Mouse (Mus musculus) layer of hippocampus, postnatal 14 days (tissue): ENCODE measurements around the gene Tom1l2. TPM values are rescaled to one million over a fixed set of nuclear protein-coding genes. Genes with fewer than 3 reads are reported as not detected.

Source experiments
- DNase-seq, 2 experiments: peaks; one replicate each; pipeline ENCODE4 v3.0.0; 2021 to 2022; ENCODE audit warnings: low spot score in 2 of 2, mixed read lengths in 1 of 2
- long read RNA-seq, 2 experiments: library from polyadenylated mRNA; stranded (forward); transcript quantifications; one replicate each; pipeline ENCODE4 v2.0.0; 2021
- total RNA-seq, 2 experiments: library from RNA; stranded (reverse); gene quantifications; 2 replicates each; pipeline ENCODE4 v1.2.3; 2021

Tom1l2 gene
- 100 to 1,000 TPM; 140 to 147 TPM for total RNA-seq
- long read RNA-seq, experiment 1, full-length matches to known transcripts: 29 of 91 reads
- long read RNA-seq, experiment 1, partial matches to known transcripts: 5 of 91 reads
- long read RNA-seq, experiment 1, other reads (novel, unspliced or antisense): 57 of 91 reads
- long read RNA-seq, experiment 2, full-length matches to known transcripts: 32 of 116 reads
- long read RNA-seq, experiment 2, partial matches to known transcripts: 10 of 116 reads
- long read RNA-seq, experiment 2, other reads (novel, unspliced or antisense): 74 of 116 reads

DNA sequence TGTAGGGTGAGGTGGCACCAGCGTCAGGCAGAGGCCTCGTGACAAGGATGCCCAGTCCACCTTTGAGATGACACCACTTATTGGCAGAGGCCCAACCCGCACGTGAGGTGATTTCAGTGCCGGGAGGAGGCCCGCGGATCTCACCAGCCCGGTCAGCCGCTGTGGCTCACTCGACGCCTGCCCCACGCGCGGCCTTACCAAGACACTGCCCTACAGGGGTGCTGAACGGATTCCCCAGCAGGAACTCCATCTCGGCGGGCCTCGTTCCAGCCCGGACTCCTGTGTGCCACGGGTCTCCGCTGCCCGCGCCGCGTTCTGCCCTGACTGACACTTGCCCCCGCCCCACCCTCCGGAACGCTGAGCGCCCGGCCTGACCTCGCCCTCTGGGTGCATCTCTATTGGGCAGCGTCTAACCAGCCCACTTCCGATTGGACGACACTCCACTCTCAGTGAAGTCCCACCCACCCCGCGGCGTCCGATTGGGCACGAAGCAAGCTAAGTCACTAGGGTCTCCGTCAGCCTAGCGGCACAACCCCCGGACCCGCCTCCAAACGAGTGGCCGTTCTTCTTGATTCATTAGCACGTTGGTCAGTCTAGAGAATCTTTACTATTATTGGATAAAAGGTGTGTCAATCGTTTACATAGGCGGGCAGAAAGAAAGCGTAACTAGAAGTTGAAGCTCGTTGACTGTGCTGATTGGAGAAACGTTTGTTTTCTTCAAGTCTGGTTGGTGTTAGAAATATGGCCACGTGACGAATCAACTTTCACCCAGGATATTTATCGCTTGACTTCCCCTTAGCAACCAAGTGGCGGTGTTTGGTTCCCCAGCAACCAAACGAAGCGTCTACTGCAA lies at the start of gene Tom1l2, which contains the start of gene Drc3:
Gene Tom1l2, minus strand, starts transcription at position 347 of the 853 bp plus-strand sequence.
Gene Drc3, plus strand, starts transcription at position 771 of the 853 bp plus-strand sequence.
- peak; percentile 98 to 100 for DNase-seq

DNA sequence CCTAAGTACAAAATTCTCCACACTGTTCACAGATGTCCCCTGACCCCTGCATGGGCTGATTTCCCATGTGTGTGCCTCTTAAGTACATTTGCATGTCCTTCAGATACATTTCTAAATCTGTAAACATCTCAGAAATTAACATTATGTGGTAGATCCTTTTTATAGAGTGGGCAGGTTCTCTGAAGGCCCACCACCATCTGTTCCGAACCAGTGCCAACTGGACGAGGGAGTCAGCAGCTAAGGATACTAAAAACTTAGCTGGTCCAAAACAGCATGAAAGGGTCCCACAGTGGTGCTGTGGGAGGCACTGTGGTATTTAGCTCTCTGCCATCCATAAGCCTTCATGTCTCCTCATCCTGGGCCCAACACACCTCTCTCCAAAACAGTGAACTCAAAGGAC lies 44.5 kb upstream of the Tom1l2 start:
- no peak for DNase-seq

DNA sequence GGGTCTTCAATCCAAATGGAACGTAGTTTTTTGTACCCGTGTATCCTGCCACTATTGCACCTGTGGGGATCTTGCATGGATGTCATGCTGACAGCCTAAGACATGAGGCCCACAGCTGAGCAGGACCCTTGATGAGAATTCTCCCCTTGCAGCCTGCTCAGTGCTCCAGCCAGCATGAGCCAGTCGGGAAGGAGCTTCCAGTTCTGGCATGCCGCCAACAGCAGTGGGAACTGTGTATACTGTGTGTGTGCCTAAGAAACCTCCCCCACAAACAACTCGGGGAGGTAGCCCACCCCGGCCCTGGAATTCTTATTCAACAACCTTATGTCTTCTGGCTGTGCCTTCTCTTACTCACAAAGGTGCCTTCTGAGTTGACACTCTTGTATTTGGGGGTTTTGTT lies 43.8 kb upstream of the Tom1l2 start:
- DNase-seq: no peak

DNA sequence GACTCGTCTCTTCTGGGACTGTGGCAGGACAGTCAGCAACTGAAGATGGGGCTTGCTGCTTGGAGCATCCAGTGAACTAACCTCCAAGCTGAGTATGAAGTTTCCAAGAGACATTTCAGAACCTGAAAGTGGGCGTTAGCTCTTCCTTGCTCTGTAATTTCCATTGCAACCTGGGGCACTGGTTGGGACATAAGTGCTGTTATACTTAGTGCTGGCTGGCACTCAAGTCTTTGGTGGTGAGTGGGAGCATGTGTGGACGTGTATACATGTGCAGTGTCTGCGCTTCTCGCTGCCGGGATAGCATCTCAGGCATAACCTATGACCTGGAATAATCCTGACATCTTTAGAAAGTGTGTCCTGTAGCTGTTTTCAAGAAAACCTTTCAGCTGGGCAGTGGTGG lies 38.6 kb upstream of the Tom1l2 start:
- no peak for DNase-seq

DNA sequence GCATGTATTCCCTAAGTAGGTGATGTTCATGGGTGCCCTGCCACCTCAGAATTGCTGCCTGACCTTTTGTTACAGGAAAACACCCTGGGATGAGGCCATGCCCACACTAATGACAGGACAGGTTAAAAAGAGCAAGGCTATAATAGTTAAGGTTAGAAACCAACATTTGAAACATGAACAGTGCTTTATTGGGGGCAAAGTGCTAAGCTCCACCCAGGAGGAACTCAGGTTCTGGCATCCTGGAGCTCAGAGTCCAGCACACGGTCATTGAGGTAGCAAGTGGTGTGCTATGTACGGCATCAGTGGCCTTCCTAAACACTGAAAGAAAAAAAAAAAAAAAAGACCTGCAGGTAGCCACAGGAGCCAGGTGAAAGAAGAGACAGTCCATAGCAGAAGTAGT lies 35.2 kb upstream of the Tom1l2 start:
- no peak for DNase-seq

DNA sequence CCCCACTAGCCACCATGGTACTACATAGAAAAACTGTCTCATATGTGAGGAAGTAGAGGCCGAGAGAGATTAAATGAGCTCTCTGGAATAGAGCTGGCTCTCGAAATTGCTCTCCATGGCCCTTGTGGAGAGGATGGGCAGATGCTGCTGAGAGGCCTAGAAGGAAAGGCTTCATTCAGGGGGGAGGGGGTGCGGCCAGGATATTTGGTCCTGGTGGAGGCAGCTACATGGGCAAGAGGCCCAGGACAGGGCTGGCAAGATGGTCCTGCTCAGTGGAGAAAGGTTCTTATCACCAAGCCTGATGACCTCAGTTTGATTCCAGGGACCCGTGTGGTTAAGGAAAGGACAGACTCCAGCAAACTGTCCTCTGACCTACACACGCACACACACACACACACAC lies 33.2 kb upstream of the Tom1l2 start:
- no peak for DNase-seq

DNA sequence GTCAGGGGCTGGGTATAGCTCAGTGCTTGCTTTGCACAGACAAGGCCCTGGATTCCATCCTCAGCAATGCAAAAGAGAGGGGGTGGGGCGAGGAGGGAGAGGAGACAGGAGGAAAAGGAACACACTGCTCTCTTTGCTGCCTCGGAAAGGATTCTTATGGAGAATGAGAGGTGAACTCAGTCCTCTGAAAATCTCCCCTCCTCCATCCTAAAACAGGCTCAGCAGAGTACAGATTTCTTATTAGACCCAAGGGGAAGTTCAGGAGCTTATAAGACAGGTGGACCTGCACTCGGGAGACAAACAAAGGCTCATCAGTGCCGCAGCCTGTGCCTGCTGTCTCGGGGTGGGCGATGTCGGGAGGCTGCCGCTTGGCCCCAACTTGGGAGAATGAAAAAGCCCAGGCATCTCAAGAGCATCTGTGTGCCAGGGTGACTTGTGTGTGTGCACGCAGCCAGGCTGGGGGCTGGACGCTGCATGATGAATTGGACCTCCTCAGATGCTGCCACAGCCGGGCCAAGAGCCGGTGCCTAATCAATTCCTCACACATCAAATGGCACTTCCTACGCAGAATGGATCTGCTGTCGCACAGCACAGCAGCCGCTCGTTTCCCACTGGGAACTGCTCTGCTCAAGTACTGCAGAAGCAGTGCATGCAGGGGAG lies 32.2 kb upstream of the Tom1l2 start:
- DNase-seq: peak; percentile 81 to 85

DNA sequence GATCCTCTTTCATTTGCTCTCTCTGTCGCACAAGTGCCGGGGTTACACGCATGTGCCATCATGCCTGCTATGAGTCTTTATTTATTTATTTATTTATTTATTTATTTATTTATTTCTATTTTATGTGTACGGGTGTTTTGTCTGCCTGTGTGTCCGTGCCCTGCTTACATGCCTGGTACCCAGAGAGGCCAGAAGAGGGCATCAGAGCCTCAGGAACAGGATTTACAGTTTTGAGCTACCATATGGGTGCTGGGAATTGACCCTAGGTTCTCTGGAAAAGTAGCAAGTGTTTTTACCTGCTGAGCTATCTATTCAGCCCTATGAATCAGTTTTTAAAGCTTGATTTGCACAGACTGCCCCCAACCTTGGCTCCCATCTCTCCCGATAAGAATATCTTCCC lies 30.8 kb upstream of the Tom1l2 start:
- DNase-seq: no peak

DNA sequence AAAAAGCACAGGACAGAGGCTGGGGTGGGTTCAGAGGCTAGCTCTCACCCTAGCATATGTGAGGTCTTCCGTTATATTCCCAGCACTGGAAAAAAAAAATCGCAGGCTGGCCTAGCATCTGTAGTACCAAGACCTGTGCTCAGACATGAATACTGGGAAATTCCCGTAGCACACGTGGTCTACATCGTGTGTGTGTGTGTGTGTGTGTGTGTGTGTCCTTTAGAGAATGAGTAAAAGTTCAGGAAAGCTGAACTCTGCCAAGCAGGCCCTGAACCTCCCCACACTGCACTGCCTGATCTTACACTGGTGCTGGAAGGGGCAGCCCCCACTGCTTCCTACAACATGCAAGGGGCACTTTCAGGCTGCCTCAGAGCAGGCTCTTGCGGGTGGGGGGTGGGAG lies 21.8 kb upstream of the Tom1l2 start:
- no peak for DNase-seq

DNA sequence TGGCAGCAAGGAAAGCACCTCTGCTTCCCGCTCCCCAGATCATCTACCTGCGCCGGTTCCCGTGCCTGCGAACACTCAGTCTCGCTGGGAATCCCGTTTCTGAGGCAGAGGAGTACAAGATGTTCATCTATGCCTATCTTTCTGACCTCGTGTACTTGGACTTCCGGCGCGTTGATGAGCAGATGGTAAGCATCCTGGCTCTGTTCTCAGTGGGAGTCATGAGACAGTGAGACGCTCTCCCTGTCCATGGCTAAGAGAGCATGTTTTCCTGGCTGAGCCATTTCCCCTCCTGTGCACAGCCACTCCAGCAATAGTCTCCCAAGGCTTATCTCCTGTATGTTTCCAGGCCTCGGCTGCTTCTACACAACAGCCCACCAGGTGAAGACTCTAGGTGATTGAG lies 17.7 kb upstream of the Tom1l2 start:
- no peak for DNase-seq

DNA sequence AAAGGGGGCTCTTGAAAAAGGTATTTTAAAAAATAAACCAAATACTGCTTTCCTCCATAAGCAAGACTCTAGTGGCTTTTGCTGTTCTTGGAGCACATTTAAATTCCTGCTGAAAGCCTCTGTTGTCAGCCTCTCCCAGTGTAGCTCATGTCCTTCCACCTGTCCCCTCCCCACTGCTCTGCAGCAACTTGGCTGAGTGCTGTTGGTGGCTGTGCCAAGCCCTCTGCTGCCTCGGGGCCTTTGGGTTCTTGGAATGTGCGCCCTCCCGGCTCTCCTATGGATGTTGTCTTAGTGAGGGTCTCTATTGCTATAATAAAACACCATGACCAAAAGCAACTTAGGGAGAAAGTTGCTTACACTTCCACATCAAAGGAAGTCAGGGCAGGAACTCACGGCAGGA lies 16.7 kb upstream of the Tom1l2 start:
- no peak for DNase-seq

DNA sequence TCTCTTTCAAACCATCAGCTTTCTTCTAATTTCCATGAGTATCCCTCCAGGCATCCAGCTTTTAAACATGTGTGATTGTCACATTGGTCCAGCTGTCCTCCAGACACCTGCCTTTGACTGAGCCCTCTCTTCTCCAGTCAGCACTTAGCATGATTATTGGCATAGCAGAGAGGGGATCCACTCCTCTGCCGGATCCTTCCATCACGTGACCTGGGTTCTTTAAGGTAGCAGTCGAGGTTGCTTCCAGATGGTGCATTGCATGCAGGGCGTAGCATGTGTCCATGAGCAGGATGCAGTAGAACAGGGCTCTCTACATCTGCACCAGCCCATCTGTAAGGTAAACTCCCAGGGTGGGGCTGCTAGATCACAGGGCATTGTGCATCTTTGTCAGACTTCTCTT lies 16.2 kb upstream of the Tom1l2 start:
- no peak for DNase-seq

DNA sequence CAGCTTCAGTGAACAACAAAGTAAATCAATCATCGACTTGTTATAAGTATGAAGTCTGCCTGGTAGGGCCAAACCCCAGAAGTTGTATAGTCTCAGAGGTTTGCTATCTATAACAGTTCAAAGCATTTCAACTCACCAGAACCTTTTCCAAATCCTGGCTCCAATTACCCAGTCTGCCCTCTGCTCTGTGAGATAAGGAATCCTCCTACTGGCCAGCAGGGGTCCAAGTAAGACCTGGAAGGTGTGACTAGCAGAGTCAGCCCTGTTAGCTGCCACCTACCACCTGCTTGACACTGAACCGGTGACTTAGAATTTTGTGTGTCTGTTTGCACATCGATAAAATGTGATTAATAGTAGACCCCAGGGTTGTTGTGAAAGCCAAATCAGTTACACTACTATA lies 14.6 kb upstream of the Tom1l2 start:
- DNase-seq: no peak

DNA sequence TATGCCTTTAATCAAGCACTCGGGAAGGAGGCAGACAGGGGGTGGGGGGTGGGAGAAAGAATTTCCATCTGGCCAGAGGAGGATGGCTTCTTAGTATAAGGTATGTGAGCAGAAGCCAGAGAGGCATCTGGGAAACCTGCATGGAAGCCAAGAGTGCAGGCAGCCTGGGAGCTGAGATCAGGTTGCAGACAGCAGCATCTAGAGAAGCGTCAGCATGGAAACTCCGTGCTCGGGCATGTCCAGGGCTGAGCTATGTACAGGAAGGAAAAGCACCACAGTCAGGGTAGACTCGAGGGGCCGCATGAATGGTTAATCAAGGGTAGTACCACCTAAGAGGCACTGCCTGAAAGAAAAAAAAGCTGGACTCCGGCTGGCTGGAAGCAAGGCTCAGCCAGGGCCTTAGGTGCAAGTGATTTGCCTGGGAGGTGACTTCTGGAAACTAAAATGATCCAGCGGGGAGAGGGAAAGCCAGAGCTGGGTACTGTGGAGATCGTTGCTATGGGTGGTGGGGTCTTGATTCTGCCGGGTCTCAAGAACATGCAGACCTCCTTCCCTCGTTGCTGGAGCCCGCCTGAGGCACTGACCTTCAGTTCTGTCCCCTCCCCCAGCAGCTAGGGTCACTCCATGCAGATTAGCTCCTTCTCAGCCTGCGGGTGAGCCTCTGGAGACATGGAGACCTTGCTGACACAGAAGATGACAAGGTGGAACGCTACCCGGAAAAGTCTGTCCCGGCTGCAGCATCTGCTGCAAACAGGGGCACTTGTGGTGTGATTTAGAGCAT lies 13.7 kb upstream of the Tom1l2 start:
- no peak for DNase-seq

DNA sequence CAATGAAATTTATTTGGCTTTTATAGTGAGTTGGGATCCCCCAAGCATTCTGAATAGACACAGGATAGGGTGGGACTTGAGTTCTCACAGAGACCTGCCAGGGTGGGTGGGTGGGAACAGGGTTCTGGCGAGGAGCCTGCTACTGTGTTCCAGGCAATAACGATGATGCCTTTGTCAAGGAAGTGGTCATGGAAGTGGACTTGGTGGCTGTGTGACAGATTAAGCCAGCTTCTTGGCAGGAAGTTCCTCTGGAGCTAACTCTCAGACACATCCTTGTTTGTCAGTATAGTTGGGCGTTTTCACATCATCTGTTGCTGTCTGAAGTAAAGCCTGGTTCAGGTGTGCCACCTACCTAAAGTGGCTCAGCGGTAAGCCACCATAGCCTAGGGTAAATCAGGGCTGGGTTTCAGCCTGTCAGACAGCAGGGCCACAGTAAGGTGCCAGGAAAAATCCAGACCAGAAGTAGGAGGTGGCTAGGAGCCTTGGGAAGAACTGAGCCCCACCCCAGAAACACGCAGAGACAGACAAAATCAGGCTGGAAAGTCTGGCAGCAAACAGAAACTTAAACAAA lies 8.0 kb upstream of the Tom1l2 start:
- DNase-seq: no peak

DNA sequence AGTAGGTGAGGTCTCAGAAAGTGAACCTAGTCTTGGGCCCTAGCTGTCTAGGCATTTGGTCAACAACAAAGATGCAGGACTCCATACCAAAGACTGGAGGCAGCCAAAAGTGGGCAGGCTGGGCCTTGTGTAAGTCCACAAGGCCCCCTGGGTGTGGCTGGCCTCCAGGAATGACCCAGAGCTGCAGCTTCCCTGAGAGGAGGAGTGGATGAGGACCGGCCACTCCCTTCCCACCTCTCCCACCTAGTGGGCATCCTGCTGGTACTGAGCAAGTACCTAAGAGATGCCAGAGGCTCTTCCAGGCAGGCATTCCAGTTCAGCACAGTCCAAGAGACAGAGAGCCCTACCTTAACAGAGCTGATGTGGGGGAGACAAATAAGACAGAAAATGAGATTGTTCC lies 7.2 kb upstream of the Tom1l2 start:
- DNase-seq: no peak

DNA sequence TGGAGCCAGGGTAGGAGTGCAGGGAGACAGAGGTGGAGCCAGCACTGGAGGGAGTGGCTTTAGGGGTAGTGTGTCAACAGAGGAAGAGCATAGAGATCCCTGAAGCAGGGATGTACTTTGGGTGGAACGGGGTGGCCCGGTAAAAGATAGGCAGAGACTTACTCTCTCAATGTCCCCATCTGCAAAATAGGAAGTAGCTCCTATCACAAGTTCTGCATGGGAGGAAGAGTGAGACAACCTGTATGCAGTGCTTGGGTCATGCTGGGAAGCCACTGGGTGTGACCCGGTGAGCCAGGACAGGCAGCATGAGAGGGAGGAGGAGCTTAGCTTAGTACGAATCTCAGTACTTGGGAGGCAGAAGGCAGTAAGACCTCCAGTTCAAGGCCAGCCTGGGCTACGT lies 6.4 kb upstream of the Tom1l2 start:
- DNase-seq: no peak

DNA sequence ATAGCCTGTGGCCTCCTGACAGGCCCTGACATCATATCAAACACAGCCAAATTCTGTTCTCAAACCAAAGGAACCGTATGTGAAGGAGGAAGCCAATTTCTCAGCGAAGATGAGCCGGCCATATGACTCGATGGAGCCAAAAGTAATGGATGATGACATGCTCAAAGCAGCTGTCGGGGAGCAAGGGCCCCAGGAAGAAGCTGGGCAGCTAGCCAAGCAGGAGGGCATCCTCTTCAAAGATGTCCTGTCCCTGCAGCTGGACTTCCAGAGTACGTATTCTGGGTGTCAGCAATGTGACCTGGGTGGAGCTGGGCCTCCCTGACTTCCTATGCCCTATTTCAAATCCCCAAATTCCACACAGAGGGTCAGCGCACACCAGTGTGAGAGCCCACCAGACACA lies 5.8 kb upstream of the Tom1l2 start:
- DNase-seq: no peak

DNA sequence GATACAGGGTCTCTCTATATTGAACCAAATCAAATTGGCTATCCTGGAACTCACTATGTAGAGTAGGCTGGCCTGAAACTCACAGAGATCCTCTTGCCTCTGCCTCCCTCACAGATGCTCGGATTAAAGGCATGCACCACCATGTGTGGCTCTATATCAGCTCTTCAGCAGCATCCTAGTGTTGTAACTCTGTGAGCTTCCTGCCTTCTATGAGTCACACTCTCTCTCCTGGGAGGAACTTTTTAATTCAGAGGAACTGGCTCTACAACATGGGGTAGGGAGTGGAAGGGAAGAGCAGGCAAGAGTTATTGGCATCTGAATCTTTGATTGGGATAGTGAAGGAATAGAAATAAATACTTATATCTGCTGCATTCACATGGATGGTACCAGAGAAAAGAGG lies 4.4 kb upstream of the Tom1l2 start:
- no peak for DNase-seq

DNA sequence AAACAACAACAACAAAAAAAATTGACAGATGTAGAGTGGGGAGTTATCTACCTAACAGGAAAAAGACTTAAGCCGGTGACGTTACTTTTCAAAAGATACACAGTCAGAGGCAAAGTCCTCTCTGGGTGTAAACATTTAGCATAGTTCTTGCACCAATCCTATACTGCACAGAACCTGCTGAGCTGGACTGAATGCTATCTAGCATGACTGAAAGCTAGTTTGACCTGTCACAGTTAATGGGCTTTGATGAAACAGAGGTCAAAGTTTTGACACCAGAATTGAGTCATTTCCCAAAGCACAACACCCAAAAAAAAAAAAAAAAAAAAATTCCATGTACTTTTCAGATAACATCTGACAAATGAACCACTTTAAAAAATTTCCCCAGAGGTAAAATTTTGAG lies 3.2 kb upstream of the Tom1l2 start:
- no peak for DNase-seq

DNA sequence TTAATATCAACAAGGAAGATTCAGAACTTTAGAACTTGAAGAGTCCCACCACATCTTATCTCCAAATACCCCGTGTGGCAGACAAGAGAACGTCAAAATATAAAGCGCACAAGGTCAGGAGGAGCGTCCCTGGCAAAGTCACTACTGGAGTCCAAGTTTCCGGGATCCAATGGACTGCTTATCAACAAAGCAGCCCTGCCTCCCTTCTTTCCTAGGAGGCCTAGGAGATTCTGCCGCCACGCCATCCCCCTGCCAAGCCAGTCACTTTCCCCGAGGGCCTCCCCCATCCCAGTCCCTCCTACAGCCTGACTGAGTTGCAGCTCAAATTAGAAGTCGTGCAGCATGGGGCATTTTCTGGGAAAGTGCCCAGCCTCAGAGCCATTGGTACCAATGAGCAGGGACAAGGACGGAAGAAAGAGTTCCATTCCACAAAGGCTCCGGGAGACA lies 757 bp downstream of the Tom1l2 start:
- DNase-seq: peak; percentile 37 to 69
